Mouse (Mus musculus) limb, embryonic 10.5 days (tissue): ENCODE measurements at regions not wholly inside any gene's neighbourhood (a gene's known extent, or its start where the extent isn't known, plus 50 kb on each side); places are given as distances from the start of the nearest gene placed in this dataset.

Experiments used
- DNase-seq: peaks from one replicate; pipeline ENCODE4 v3.0.0-alpha.2; 2017; ENCODE audit warnings: low spot score
- H3K27ac ChIP-seq: fragments of 300-500 bp; sonication (generic); 2 replicates; pipeline ENCODE4 v1.5.1; 2016; ENCODE audit warnings: mild to moderate bottlenecking
- H3K27me3 ChIP-seq: fragments of 300-500 bp; sonication (generic); 2 replicates; pipeline ENCODE4 v1.6.1; 2016; ENCODE audit warnings: low read depth, mild to moderate bottlenecking; ENCODE audit not compliant: poor library complexity, severe bottlenecking
- H3K36me3 ChIP-seq: fragments of 300-500 bp; sonication (generic); 2 replicates; pipeline ENCODE4 v1.6.1; 2016; ENCODE audit warnings: mild to moderate bottlenecking, moderate library complexity
- H3K4me1 ChIP-seq: fragments of 300-500 bp; sonication (generic); 2 replicates; pipeline ENCODE4 v1.6.1; 2016
- H3K4me3 ChIP-seq: fragments of 300-500 bp; sonication (generic); 2 replicates; pipeline ENCODE4 v1.5.1; 2016; ENCODE audit warnings: mild to moderate bottlenecking, moderate library complexity
- H3K9me3 ChIP-seq: fragments of 300-500 bp; sonication (generic); replicated peaks from 2 replicates; pipeline ENCODE4 v1.6.1; 2016; ENCODE audit warnings: mild to moderate bottlenecking
- WGBS: fragments of 180-500 bp; shearing (Covaris S2); methylation state at CpG from one replicate; pipeline ENCODE4 v1.1.7; 2016; 5-methylcytosine and 5-hydroxymethylcytosine counted together

DNA sequence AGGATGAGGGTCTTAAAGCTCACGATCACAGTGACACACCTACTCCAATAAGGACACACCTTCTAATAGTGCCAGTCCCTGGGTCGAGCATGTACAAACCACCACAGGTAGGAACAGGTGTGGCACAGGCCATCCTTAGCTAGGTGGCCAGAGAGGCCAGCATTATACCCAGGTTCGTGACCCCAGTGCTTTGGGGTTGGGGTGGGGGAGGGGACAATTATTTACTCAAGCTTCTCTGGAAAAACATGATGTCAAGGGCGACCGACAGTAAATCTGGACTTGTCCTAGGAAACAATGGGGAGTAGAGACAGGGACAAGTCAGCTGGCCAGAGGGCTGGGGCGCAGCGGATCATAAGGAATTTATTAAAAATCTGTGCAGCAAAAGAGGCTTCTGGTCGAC is 73.9 kb upstream of the Ptpn1 start:
- Histone ChIP-seq H3K4me3 (no peak overlapping the region), H3K27ac (no peak overlapping the region), H3K4me1 (peaks cover 57% of the 10 kb centered on the region), H3K9me3 (no peaks in the 10 kb centered on the region), H3K36me3 (no peaks in the 10 kb centered on the region), H3K27me3 (no peaks in the 10 kb centered on the region)
- DNase-seq = no peak
- 64% methylated on average over 8 of the region's 8 CpGs for WGBS

DNA sequence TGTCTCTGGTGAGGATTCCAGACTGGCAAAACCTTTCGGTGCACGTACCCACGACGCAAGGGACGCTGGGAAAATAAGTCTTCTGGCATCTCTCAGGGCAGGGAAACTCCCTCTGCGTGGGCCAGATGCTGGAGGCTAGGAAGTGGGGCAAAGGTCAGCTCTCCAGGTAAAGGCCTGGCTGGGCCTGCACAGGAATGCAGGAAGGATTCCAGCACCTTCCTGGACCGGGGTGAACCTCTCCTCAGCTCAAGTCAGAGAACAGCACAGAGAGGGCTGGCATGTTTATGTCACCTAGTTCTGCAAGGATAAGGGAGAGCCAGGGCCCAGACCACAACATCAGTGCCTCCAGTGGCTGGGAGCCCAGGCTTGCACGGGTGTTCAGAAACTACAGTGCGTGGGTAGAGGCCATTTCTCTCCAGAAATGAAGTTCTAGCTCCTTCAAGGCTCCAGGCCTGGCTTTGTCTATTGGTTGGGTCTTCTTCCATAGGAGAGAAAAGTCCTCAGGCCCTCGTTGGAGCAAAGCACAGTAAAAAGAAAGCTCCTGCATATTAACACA is 74.9 kb upstream of the Ptpn1 start:
- 79% methylated on average over 10 of the region's 10 CpGs for WGBS

DNA sequence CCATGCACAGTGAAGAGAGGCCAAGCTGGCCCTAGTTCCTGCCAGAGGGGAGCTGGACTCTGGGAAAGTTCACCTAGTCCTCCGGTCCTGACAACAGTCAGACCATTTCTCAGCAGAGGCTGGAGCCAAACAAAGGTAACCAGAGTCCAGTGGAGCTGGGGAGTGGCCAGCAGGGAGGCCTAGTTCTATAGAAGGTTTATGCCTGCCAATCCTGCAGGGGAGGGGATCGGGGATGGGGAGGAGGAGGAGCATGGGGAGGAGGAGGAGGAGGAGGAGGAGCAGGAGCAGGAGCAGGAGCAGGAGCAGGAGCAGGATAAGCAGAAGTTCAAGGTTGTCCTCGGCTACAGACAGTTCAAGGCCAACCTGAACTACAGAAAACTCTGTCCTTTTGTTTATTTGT is 75.8 kb upstream of the Ptpn1 start:
- no peak overlapping the region for H3K4me3 ChIP-seq
- H3K27me3 ChIP-seq = no peaks in the 10 kb centered on the region
- DNase-seq = no peak
- H3K9me3 ChIP-seq = no peaks in the 10 kb centered on the region
- 79% methylated on average over 3 of the region's 3 CpGs for WGBS
- H3K27ac ChIP-seq = peak overlapping the region; percentile 64
- H3K36me3 ChIP-seq = no peaks in the 10 kb centered on the region
- H3K4me1 ChIP-seq = peaks cover 76% of the 10 kb centered on the region

More for the DNA sequence above, 74.9 kb upstream of the Ptpn1 start:
- Histone ChIP-seq H3K4me3 (no peak overlapping the region), H3K36me3 (no peaks in the 10 kb centered on the region), H3K9me3 (no peaks in the 10 kb centered on the region), H3K4me1 (peaks cover 66% of the 10 kb centered on the region), H3K27me3 (no peaks in the 10 kb centered on the region), H3K27ac (peak overlapping the region; percentile 65)
- no peak for DNase-seq

DNA sequence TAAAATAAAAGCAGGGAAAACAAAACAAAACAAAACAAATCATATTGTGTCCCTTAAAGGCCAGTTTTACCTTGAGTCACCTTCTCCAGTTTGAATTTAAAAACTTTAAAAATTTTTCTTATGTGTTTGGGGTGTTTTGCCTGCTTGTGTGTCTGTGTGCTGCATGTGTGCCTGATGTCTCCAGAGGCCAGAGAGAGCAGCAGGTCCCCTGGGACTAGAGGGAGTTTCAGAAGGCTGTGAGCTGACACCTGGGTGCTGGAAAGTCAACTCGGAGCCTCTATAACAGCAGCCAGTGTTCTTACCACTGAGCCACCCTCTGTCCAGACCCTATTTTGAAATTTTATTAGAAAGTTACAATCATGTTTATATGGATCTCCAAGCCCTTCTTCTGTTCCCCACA is 77.8 kb upstream of the Ptpn1 start:
- no peaks in the 10 kb centered on the region for H3K36me3 ChIP-seq
- H3K27me3 ChIP-seq = no peaks in the 10 kb centered on the region
- no peaks in the 10 kb centered on the region for H3K9me3 ChIP-seq
- no peak for DNase-seq
- H3K4me3 ChIP-seq = no peak overlapping the region
- peaks cover 79% of the 10 kb centered on the region for H3K4me1 ChIP-seq
- no peak overlapping the region for H3K27ac ChIP-seq
- 83% methylated on average over 1 of the region's 1 CpGs for WGBS

- Histone ChIP-seq H3K9me3 (no peaks in the 10 kb centered on the region), H3K4me1 (peaks cover 79% of the 10 kb centered on the region), H3K4me3 (no peak overlapping the region), H3K36me3 (no peaks in the 10 kb centered on the region), H3K27ac (peak overlapping the region; percentile 83), H3K27me3 (no peaks in the 10 kb centered on the region)
- 68% methylated on average over 8 of the region's 8 CpGs for WGBS
- DNase-seq = no peak
Observed at GRCm38 (mm10) chr2:167853411-167853821, 78.4 kb upstream of the Ptpn1 start.

DNA sequence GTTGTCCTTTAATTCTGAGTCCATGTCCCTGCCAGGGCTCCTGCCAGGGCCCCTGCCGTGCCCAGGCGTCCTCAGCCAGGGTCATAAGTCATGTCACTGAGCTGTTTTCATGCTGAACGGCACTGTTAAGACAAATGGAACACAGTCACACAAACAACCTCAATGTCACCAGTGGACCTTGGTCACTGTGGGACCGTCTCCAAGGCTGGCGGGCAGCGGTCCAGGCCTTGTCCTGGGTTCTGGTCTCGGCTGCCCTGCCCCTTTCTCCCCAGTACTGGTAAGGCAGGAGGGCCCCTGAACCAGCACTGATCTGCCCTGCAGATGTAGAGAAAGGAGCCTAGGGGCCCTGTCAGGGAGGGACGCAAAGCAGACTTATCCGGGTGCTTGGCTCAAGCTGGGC is 79.3 kb upstream of the Ptpn1 start:
- no peak overlapping the region for H3K4me3 ChIP-seq
- 64% methylated on average over 9 of the region's 9 CpGs for WGBS
- peak overlapping the region; percentile 83 for H3K27ac ChIP-seq
- H3K4me1 ChIP-seq = peaks cover 72% of the 10 kb centered on the region
- H3K36me3 ChIP-seq = no peaks in the 10 kb centered on the region
- no peak for DNase-seq
- no peaks in the 10 kb centered on the region for H3K9me3 ChIP-seq
- H3K27me3 ChIP-seq = no peaks in the 10 kb centered on the region

GRCm38 (mm10) chr2:167851216-167851896 is 80.5 kb upstream of the Ptpn1 start:
- 11% methylated on average over 11 of the region's 11 CpGs for WGBS
- Histone ChIP-seq H3K4me1 (peaks cover 63% of the 10 kb centered on the region), H3K27ac (peak overlapping the region; percentile 83), H3K27me3 (no peaks in the 10 kb centered on the region), H3K4me3 (peak overlapping the region; percentile 29), H3K36me3 (no peaks in the 10 kb centered on the region), H3K9me3 (no peaks in the 10 kb centered on the region)
- peak; percentile 64 for DNase-seq

DNA sequence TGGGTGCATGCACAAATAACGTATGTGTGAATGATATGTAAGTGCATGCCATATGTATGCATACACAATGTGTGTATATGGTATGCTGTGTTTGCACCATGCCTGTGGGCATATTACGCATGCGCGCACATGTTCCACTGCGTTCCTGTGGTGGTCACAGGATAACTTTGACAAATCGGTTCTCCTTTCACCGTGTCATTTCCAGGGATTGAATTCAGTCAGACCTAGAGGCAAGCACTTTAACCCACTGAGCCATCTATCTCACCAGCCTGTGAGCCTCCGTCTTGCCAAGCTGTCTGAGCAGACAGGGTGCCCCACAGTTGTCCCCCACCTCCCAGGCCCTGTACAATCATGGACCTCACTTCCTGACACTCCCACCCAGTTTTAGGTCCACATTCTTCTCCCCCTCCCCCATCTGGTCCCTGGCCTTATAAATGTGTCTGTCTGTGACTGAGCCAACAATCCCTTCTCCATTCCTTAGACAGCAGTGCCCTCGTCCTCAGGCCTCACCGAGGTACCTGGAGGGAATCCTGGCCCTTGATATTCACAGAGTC is 81.8 kb upstream of the Ptpn1 start:
- H3K4me1 ChIP-seq = peaks cover 57% of the 10 kb centered on the region
- H3K4me3 ChIP-seq = no peak overlapping the region
- H3K36me3 ChIP-seq = no peaks in the 10 kb centered on the region
- H3K9me3 ChIP-seq = no peaks in the 10 kb centered on the region
- peak overlapping the region; percentile 83 for H3K27ac ChIP-seq
- no peaks in the 10 kb centered on the region for H3K27me3 ChIP-seq
- no peak for DNase-seq
- 78% methylated on average over 10 of the region's 10 CpGs for WGBS

DNA sequence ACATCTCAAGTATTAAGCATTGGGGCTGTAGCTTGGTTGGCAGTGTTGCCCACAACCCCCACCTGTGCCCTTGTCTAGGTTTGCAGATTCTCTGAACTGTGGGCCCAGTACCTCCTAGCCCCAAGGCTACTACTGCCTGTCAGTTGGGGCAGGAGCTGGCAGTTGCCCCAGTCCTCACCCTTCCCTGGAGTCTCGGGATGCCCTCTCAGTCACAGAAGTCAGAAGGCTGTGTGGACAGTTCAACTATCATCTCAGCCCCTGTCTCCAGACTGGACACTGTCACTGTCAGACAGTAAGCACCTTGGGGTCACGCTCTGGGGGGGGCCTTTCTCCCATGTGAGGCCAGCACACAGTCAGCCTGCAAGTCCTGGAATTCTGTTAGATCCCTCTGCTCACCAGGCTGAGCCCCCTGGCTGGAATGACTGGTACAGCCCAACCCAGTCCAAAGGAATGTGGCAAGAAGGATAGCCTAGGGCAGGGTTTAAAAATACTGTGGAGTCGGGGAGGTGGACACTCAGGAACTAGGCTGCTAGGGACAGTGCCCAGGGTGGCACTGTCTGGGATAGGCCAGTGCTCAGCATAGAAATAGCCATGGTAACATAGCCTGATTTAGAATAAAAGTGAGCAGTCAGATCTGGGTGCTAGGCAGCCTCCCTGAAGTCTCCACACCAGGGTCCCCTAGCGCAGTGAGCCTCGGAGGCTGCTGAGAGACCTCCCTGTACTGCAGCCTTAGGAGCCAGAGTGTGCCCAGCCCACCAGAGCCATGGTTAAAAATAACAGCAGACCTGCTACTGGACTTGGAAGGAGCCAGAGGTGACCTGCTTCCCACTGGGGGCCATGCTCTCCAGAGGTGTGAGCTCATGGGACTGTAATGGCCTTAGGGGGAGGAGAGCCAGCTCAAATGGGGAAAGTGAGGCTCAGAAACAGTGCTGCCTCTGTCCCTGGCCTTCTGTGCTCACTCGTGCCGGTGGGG is 83.1 kb upstream of the Ptpn1 start:
- no peak for DNase-seq
- no peaks in the 10 kb centered on the region for H3K27me3 ChIP-seq
- H3K9me3 ChIP-seq = no peaks in the 10 kb centered on the region
- 75% methylated on average over 7 of the region's 7 CpGs for WGBS
- peaks cover 57% of the 10 kb centered on the region for H3K4me1 ChIP-seq
- no peak overlapping the region for H3K4me3 ChIP-seq
- H3K27ac ChIP-seq = peak overlapping the region; percentile 75
- H3K36me3 ChIP-seq = no peaks in the 10 kb centered on the region

GRCm38 (mm10) chr2:167847281-167848077 is 84.4 kb upstream of the Ptpn1 start:
- no peak overlapping the region for H3K27ac ChIP-seq
- WGBS = 81% methylated on average over 12 of the region's 12 CpGs

GRCm38 (mm10) chr2:167845370-167845769 is 86.5 kb upstream of the Ptpn1 start:
- 90% methylated on average over 5 of the region's 5 CpGs for WGBS
- H3K36me3 ChIP-seq = no peaks in the 10 kb centered on the region
- DNase-seq = no peak
- H3K9me3 ChIP-seq = no peaks in the 10 kb centered on the region
- peaks cover 39% of the 10 kb centered on the region for H3K4me1 ChIP-seq
- no peak overlapping the region for H3K27ac ChIP-seq
- no peaks in the 10 kb centered on the region for H3K27me3 ChIP-seq
- no peak overlapping the region for H3K4me3 ChIP-seq

More at GRCm38 (mm10) chr2:167847281-167848077, 84.4 kb upstream of the Ptpn1 start:
- H3K4me1 ChIP-seq = peaks cover 47% of the 10 kb centered on the region
- no peaks in the 10 kb centered on the region for H3K36me3 ChIP-seq
- no peak for DNase-seq
- H3K4me3 ChIP-seq = no peak overlapping the region
- no peaks in the 10 kb centered on the region for H3K9me3 ChIP-seq
- no peaks in the 10 kb centered on the region for H3K27me3 ChIP-seq

DNA sequence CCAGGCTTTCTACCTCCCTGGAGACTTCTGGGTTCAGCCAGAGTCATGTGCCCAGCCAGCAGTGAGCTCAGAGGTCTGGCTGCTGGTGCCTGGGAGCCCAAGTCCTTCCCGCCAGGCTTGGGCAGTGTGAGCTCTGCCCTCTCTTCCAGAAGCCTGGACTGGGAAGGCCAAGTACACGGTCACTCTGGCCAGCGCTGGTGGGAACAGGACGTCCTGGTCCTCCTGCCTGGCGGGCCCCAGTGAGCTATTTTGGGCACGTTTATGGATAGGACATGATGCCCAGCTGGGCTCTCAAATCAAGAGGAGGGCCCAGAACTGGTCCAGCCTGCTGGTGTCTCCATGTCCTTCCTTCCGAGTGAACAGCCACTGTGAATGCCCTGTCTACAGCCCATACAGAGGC is 87.3 kb upstream of the Ptpn1 start:
- Histone ChIP-seq H3K27me3 (no peaks in the 10 kb centered on the region), H3K36me3 (no peaks in the 10 kb centered on the region), H3K4me1 (peaks cover 32% of the 10 kb centered on the region), H3K27ac (no peak overlapping the region), H3K4me3 (no peak overlapping the region), H3K9me3 (no peaks in the 10 kb centered on the region)
- 85% methylated on average over 7 of the region's 7 CpGs for WGBS
- DNase-seq = no peak
